Comparison of ENCODE assay signal across 20 mouse cellular contexts in the genomic region with DNA sequence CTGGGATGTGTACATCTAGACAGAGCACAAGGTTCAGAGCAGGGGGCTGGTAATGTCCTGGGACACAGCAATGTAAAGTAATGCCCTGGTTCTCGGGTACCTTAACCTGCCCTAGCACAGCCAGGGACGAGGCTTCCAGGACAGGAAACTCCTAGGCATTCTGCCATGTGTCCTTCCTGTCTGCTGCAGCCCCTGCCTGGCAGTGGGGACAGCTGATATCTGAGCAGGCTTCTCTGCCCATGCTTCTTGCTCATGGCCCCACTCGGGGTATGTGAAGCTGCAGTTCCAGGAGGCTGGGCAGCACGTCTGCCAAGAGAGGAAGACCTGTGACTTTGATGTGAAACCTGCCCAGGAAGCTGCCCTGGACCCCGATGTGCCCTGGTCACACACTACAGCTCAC. TPM values are rescaled to one million over a fixed set of nuclear protein-coding genes. Genes with fewer than 3 reads are reported as not detected.
"Had no signal": no experiment of that assay in that cellular context is flagged by ENCODE, and none has a peak within 500 bp of the region (broad histone marks: within the 10 kb centered on the region; RNA-seq: fewer than 3 reads in every experiment).

No protein-coding gene starts in this region.

- H3K9me3 ChIP-seq: kidney, embryonic 15.5 days; limb, embryonic 13.5 days; liver, embryonic 15.5 days; midbrain, embryonic 13.5 days had no signal

- H3K4me3 ChIP-seq: kidney, embryonic 15.5 days; limb, embryonic 13.5 days; liver, embryonic 15.5 days; midbrain, embryonic 13.5 days had no signal

- H3K27ac ChIP-seq: kidney, embryonic 15.5 days; limb, embryonic 13.5 days; liver, embryonic 15.5 days; midbrain, embryonic 13.5 days; stomach, postnatal 0 days had no signal

- H3K9ac ChIP-seq: kidney, embryonic 15.5 days; limb, embryonic 13.5 days; liver, embryonic 15.5 days; lung, embryonic 14.5 days; midbrain, embryonic 13.5 days had no signal

- ATAC-seq: midbrain, embryonic 13.5 days had no signal

- H3K4me2 ChIP-seq: kidney, embryonic 15.5 days; limb, embryonic 13.5 days; liver, embryonic 11.5 days; liver, embryonic 15.5 days; lung, embryonic 14.5 days; midbrain, embryonic 13.5 days had no signal

- DNase-seq: kidney, adult 2 months; kidney, postnatal 14 days; left cerebral cortex, postnatal 4 days; lung, embryonic 14.5 days; right cerebral cortex, postnatal 14 days; thymus, postnatal 4 days had no signal

RNA-seq across cellular contexts. Expression of a gene that starts 6.0 kb away (rescaled TPM):
- total RNA-seq: layer of hippocampus, adult 8-10 months; layer of hippocampus, postnatal 14 days; left cerebral cortex, adult 18-20 months; left cerebral cortex, postnatal 10 days; left cerebral cortex, postnatal 4 days; midbrain, postnatal 0 days had no signal
- polyA plus RNA-seq: kidney, embryonic 15.5 days; large intestine, adult 2 months; liver, embryonic 15.5 days; small intestine, adult 2 months; stomach, postnatal 0 days had no signal

RNA-seq across cellular contexts. Expression of a gene that starts 25.7 kb away (rescaled TPM):
- polyA plus RNA-seq: large intestine, adult 2 months; limb, embryonic 13.5 days; liver, embryonic 11.5 days; liver, embryonic 15.5 days; lung, embryonic 14.5 days; midbrain, embryonic 13.5 days; neural tube, embryonic 14.5 days; small intestine, adult 2 months had no signal

RNA-seq across cellular contexts. Expression of a gene that starts 57.4 kb away (rescaled TPM):
- total RNA-seq: layer of hippocampus, adult 8-10 months; layer of hippocampus, postnatal 14 days; left cerebral cortex, adult 18-20 months; left cerebral cortex, postnatal 10 days; left cerebral cortex, postnatal 4 days; midbrain, postnatal 0 days had no signal
- polyA plus RNA-seq: kidney, adult 2 months; kidney, embryonic 15.5 days; large intestine, adult 2 months; liver, embryonic 11.5 days; liver, embryonic 15.5 days; lung, embryonic 14.5 days; midbrain, postnatal 0 days; neural tube, embryonic 14.5 days; small intestine, adult 2 months; stomach, postnatal 0 days had no signal
